Mouse (Mus musculus): ENCODE data around the gene Atf7. TPM values are rescaled to one million over a fixed set of nuclear protein-coding genes. Genes with fewer than 3 reads are reported as not detected.
A peak's percentile ranks its signal among the peaks of the same experiment; 100 is the strongest.

Gene Atf7
- total RNA-seq, 2 experiments from 2014 or later = 42.7 to 50.3 TPM

DNA sequence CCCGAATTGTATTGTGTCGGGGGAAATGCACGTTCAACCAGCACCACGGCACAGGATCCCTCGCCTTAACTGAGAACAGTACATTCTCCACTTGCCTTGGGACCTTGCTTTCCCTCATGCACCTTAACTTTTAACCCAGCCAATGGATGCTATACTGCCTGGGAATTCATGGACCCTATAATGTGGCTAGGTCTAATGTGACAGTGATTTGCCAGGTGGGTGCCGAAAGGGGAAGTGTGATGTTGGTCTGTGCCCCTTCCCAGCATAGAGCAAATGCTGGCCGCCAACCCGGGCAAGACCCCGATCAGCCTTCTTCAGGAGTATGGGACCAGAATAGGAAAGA is 106.4 kb downstream of the Atf7 start:
- intact Hi-C loops (cut with DNase I) = no loop called here
- DNase-seq = no peak

DNA sequence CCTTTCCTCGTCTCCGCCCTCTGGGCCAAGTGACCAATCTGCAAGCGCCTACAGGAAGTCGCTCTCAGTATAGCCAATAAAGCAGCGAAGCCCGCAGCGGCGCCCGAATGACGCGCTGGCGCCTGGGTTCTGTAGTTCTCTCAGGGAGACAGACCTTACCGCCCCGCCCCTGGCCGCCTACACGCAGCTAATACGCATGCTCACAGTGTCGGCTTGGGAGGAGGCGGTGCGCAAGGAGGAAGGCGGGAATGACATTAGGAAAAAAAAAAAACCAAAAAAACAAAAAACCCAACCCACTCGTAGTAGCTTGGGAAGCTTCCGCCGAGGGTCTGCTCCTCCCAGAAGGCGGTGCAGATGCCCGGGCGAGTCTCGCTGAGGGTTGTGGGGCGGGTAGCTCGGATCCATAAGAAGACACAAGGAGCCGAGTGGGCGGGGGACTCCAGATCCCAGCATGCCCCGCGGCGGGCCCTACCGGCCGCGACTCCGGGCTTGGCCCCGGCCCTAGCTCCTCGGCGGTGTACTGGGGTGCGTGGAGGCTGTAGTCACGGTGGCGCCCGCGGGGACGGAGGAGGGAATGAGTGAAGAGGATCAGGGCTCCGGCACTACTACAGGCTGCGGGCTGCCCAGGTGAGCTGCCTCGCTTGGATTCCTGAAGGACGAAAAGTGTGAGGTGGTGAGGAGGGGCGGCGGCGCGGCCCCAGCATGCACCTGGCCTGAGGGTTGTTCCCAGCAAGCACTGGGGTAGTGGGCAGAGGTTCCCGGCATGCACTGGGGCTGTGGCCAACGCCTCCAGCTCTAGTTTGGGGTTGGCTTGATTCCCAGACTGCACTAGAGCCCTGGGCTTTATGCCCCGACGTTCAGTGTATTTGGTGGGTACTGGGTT is 107.0 kb downstream of the Atf7 start, which contains the start of gene Tarbp2:
Gene Tarbp2 (plus strand): TSS at position 217 of the 883 bp plus-strand sequence.
- peak; percentile 99 to 100 for DNase-seq
- intact Hi-C loops (cut with DNase I) = no loop called here

DNA sequence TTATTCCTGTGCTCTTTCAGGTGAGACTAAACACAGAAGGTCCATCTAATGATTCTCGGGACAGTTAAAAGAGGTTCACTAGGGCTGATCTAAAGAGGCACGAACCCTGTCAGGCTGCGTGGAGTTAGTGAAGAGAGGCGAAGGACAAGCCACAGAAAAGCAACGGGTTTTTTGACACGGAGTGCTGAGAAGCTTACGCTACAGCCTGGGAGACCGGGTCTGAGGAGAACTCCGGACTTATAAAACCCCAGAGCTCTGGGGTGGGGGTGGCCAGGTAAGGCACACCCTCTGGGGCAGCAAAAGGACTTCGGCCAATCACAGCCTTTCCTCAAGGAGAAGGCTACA is 107.7 kb downstream of the Atf7 start:
- no peak for DNase-seq
- intact Hi-C loops (cut with DNase I) = no loop called here

DNA sequence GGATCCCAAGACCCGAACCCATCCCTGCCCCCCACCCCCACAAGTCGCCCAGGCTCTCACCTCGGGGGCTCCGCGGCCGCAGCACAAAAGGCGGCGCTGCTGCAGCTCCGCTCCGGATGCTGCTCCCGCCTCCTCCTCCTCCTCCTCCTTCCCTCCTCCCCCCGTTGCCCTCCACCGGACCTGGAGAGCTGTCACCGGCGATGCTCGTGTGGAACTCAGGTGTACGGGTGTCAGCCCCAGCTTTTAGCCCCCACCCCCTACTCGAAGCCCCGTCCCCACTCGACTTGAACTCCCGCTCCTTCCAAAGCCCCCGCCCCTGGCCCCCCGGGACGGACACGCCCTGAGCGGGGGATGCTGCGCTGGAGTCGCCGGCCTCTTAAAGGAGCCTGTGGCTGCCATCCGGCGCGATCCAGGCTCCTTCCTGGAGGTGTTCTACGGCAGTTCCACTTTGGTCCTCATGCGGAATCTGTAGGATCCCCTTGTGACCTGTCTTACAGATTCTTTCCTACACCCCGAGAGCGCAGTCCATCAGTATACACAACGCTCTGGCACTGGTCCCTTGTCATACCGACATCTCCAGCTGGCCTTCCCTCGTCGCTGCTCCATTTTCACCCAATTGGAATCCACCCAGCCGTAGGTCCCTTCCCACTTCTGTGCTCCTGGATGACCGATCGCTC is 108.4 kb downstream of the Atf7 start, which contains the start of gene Map3k12:
Gene Map3k12 (minus strand): TSS at position 337 of the 677 bp plus-strand sequence.
- peak; percentile 59 to 77 for DNase-seq
- intact Hi-C loops (cut with DNase I) = no loop called here

DNA sequence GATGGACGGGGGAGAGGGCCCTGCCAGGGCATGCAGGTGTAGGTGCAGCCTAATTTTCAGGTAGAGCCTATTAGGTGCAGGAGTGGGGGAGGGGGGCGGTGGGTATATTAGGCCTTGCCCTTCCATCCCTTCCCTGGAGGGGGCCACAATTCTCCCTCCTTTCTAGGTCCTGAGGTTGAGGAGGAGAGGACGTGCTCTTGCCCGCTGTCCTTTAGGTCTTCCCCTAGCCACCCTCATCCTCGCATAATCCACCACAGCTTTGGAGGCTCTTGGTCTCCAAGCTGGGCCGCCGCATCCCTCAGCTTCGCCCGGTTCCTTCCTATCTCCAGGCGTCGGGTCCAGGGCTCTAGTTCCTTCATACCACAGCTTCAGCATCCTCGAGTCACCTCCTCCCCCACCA is 109.0 kb downstream of the Atf7 start:
- no peak for DNase-seq
- intact Hi-C loops (cut with DNase I) = no loop called here

DNA sequence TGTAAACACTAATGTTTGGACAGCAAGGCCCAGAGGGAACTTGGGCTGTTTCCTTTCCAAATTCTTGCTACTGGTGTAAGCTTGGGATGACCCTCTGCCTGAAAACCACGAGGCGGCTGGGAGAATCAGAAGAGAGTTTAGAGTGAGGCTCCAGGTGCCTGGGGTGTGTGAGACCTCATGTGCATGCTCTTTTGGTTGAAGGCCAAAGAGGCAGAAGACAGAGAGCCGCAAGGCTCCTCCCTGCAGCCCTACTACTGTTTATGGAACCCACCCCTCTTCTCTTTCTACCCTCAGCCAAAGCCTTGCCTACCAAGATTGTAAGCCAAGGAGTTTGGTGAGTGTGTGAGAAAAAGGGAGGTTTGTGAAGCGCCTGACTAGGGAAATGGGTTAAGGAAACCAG is 109.5 kb downstream of the Atf7 start:
- intact Hi-C loops (cut with DNase I) = no loop called here
- no peak for DNase-seq

DNA sequence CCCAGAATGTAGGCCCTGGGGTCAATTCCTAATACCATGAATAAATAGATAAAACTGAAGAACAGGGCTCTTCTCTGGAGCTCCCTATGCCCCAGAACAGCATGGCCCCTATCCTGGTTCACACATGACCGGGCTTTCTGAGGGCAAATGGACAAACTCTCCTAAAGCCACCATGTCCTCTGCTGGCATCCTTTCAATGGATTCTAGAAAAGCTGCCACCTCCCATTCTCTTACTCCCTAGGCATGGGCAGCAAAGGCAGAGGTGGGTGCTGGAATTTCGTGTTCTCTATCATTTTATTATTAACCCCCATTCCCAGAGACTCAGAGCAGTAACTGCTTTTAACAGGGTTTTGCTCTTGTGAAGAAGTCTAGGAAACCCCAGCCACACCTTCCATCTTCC is 110.0 kb downstream of the Atf7 start:
- intact Hi-C loops (cut with DNase I) = no loop called here
- no peak for DNase-seq

DNA sequence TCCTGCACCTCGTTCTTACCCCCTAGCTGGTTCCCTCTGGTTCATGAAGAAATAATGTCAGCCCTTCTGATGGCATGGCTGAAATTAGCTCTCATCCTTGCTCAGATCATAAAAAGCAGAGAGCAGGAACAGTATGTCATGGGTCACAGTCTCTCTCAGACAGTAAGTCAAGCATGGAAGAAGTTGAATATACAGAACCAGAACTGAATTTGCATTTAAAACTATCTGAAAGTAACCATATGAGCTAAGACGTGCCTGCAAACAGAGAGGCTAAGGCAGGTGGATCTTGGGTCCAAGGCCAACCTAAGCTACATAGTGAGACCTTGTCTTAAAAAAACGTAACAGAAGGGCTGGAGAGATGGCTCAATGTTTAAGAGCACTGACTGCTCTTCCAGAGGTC is 112.3 kb downstream of the Atf7 start:
- intact Hi-C loops (cut with DNase I) = loop anchor here (5.0 kb wide), 1 partner anchor 36 kb away; no protein-coding TSS in a partner anchor
- no peak for DNase-seq

DNA sequence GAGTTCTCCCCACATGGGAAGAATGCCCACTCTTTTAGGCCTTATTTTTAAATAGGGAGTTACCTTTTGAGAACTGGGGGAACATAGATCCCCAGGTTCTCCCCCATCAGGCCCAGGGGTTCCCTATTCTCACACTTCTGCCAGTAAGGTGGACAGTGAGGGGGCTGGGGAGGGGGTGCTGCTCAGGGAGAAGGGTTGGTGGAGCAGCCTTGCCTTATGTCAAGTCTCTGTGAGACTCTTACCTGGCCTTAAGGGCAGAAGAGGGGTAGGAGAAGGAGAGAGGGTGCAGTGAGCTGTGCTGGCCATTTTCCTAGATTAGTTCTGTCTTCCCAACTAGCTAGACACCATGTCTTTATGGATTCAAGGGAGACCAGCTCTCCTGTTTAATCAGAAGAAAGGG is 112.8 kb downstream of the Atf7 start:
- no peak for DNase-seq
- intact Hi-C loops (cut with DNase I) = loop anchor here (5.0 kb wide), 1 partner anchor 35 kb away; no protein-coding TSS in a partner anchor

DNA sequence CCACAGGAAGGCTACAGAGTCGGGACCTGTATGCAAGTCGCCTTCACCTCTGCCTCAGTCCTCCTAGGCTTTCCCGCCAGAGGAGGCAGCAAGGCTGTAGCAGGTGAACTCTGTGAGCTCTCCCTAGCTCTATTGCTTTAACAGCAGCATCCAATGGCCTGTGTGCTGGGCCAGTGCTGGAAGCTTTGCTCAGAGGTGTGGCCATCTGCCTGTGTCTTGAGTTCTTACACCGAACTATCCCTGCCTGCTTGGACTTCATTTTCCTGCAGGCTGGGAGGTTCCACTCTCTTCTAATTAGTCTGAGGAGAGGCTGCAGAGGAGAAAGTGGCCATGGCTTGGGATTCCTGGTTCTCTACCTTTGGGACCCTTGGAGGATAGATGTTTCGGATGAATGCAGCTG is 113.3 kb downstream of the Atf7 start:
- DNase-seq = no peak
- intact Hi-C loops (cut with DNase I) = loop anchor here (5.0 kb wide), 1 partner anchor 35 kb away; no protein-coding TSS in a partner anchor

DNA sequence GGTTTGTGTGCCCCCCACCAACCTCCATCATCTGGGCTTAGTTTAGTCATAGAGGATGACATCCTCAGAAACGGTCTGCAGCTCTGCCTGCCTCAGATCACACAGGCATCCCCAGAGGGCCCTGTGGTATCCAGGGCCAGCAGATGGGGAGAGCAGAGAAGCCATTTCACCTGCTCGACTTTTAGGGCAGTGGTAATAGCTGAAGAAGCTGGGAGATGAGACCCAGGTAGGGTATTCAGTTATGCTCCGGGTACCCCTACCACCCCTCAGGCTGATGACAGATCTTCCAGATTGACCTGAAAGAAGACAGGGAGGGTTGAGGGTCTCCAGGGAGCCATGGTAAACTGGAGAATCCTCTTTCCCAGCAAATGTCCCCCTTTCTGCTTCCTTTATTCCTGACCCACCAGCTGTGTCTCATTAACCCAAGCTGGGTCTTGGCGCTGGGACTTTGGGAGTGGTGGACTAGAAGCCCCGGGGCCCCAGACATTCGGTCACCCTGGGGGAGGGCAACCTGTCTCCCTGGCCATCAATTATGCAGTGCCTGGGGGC is 113.9 kb downstream of the Atf7 start:
- no peak for DNase-seq

DNA sequence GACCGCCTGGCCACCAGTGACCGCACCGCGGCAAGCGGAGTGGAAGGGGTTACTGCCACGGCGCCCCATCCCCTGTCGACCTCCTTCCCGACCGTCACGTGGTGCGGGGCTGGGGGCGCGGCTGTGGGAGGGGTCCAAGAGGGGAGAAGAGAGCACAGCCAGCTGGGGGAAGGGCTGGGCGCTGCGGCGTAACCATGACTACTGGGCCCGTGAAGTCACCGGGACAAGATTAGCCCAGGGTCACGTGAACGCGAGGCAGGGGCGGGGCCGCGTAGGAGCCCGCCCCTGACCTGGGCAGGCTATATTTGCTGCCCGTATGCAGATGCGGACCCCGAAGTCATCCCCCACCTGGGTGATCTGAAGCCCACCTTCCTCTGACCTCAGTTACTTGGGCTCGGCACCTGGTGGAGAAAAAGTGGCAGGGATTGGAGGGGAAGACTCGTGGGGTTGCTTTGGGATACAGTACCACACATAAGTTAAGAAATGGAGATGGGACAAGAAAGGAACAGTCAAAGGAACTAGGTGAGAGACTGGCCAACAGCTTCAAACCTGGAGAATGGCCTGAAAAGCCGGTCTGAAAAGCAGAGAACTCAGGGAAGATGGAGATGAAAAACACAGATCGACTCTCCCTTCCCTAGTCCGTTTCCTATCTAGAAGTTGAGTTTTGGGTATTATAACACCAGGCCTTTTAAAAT is 114.5 kb downstream of the Atf7 start:
- intact Hi-C loops (cut with DNase I) = loop anchor here (5.0 kb wide), 1 partner anchor 33 kb away; no protein-coding TSS in a partner anchor
- DNase-seq = peak; percentile 66 to 68

More for the DNA sequence above, 113.9 kb downstream of the Atf7 start:
- intact Hi-C loops (cut with DNase I) = loop anchor here (5.0 kb wide), 1 partner anchor 34 kb away; no protein-coding TSS in a partner anchor

DNA sequence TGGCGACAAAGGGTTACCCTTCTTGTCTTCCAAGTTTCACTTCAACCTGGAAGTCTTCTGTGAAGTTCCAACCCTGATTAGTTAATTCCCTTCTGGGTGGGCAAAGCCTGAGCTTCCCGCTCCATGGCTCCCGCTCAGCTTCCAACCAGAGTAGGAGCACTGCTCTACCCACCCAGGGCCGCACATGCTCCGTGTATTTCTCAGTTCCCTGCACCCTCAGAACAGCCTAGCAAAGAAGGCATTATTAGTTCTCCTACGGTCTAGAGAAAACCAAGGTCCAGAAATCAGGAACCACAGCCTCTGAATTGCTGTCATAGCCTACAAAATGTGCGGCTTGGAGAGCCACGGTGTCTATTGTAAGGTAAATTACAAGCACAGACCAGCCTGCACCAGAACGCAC is 115.2 kb downstream of the Atf7 start:
- intact Hi-C loops (cut with DNase I) = loop anchor here (5.0 kb wide), 1 partner anchor 33 kb away; no protein-coding TSS in a partner anchor
- DNase-seq = no peak

DNA sequence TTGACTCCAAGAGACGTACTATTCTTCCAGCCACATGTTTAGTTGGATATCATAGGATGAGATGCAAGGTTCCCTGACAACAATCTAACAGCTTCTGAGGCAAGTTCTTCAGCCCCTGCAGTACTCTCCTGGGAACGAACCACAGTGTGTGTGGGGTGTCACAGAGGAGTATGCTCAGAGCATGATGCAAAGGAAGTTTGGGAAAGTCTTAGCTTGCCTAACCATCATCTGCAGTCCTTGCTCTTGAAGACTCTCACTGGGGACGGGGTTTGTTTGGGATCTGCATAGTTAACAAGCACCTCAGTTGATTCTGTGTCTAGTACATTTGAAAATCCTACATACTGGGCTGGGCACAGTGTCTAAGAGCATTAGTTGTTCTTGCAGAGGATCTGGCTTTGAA is 116.9 kb downstream of the Atf7 start:
- DNase-seq = no peak
- intact Hi-C loops (cut with DNase I) = no loop called here

DNA sequence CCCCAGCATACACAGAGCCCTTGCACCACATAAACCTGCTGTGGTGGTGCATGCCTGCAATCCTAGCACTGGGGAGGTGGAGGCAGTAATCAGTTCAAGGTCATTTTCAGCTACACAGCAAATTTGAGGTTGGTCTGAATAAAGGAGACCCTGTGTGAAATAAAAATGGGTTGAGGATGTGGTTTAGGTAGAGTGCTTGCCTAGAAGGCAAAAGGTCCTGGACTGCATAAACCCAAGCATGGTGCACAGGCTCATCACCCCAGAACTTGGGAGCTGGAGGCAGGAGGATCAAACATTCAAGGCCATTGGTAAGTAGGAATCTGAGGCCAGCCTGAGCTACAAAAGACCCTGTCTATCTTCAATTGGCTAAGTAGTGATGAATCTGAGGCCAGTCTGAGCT is 117.7 kb downstream of the Atf7 start:
- intact Hi-C loops (cut with DNase I) = no loop called here

DNA sequence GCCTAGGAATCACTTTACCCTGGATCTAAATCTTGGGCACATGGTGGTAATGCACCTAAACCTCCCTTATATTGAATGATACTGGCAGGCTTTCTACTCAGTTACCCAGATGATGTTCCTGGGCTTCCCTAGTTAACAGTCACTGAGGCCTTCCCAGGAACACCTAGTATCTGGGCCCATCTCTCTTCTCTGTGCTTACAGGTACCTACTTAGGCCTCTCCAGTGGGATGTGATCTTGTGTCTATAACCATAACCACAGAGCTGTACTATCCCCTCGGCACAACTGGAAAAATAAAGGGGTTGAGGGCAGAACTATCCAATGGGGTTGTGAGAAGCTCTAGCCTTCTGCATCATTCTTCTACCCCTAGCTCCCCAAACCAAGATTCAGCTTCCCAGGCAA is 118.4 kb downstream of the Atf7 start:
- intact Hi-C loops (cut with DNase I) = no loop called here

More for the DNA sequence above, 117.7 kb downstream of the Atf7 start:
- DNase-seq = no peak

DNA sequence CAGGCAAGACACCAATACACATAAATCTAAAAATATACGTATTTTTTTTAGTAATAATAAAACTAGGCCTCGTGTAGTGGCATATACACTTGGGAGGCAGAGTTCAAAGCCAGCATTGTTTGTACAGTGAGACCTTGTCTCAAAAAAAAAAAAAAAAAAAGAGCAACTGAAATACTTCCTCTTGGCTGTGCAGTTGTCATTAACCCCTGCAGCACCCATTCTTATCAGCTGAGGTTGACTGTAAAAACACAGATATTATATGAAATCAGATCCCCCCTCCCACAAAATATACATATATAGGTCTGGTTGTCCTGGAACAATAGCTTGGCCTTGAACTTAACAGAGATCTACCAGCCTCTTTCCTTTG is 118.8 kb downstream of the Atf7 start:
- DNase-seq = no peak
- intact Hi-C loops (cut with DNase I) = no loop called here

More for the DNA sequence above, 118.4 kb downstream of the Atf7 start:
- DNase-seq = no peak

DNA sequence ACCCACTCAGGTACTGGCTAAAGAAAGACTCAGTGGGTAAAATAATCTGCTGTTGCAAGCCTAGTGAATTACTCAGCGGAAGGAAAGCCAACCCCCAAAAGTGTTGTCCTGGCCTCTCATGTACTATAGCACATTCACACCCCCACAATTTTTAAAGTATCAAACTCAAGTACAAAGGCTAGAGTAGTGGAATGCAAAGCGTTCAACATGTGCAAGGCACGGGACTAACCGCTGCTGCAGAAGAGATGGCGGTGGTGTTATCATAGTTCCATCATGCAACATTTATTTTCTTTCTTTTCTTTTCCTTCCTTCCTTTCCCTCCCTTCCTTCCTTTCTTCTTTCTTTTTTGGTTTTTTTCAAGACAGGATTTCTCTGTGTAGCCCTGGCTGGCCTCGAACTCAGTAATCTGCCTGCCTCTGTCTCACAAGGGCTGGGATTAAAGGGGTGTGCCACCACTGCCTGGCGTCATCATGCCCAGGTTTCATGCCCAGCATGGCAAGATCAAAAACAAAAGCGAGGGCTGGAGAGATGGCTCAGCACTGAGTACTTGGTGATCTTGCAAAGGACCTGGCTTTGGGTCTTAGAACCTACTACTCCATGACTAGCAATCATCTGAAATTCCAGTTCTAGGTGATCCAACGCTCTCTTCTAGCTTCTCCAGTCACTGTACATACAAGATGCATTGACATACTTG is 119.3 kb downstream of the Atf7 start:
- no peak for DNase-seq
- intact Hi-C loops (cut with DNase I) = no loop called here

DNA sequence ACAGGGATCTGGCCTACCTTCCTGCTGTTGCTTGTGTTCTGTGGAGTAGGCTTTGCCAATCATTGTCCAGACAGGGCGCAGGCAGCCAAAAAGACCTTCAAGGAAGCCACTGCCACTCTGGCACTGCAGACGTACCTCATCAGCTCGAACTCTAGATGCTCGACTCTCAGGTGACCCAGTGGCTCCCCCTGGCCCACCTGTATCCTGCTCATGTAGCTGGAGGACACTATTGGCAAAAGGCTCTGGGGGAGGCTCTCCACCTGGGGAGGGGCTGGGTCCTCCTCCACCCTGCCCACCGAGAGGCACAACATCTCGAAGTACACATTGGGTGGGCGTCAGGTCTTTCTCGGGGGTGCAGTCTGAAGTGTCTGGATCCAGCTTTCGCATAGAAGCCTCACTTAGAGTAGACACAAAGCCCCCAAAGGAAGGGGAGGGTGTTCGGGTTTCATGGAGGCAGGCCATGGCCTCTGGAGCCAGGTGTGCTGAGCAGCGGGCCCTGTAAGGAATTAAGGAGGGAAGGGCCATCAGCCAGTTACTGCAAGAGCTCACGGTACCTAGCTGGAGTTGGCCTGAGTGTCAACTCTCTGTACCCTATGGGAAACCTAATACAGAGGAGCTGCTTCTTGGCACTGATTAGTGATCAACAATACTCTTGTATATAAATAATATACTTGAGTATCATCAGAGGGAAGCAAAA is 120.0 kb downstream of the Atf7 start:
- intact Hi-C loops (cut with DNase I) = no loop called here

More for the DNA sequence above, 120.0 kb downstream of the Atf7 start:
- DNase-seq = no peak
